In the genomic region with DNA sequence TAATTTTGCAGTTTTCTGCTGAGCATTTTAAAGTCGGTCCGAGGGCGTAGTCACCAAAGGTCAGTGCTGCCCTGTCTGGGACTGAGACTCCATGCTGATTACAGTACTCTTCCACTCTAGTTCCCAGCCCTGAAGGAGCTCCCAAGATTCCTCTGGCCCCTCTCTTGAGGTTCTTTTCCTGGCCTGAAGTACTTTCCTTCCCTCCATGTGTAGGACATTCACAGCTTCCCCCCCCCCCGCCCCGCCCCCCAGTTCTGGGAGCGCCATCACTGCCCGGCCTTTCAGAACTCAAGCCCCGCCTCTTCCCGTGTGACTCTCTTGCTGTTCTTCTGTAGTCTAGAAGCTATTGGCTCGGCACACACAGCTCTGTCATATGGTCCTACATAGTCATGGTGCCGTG, we compare ENCODE assay signal across 16 mouse cellular contexts.
"Had no signal": no experiment of that assay in that cellular context is flagged by ENCODE, and none has a peak within 500 bp of the region (broad histone marks: within the 10 kb centered on the region; RNA-seq: fewer than 3 reads in every experiment).

No protein-coding gene starts in this region.

- H3K4me3 ChIP-seq: kidney, embryonic 15.5 days; limb, embryonic 10.5 days; limb, embryonic 13.5 days; liver, embryonic 13.5 days; midbrain, embryonic 13.5 days had no signal

- H3K27ac ChIP-seq: kidney, embryonic 15.5 days; limb, embryonic 10.5 days; limb, embryonic 13.5 days; liver, embryonic 13.5 days; macrophage; midbrain, embryonic 13.5 days had no signal

- ATAC-seq: midbrain, embryonic 13.5 days had no signal

- H3K9me3 ChIP-seq: kidney, embryonic 15.5 days had no signal

- H3K4me2 ChIP-seq: kidney, embryonic 15.5 days; limb, embryonic 13.5 days; liver, embryonic 13.5 days; lung, embryonic 14.5 days; midbrain, embryonic 13.5 days had no signal

- H3K9ac ChIP-seq: kidney, embryonic 15.5 days; limb, embryonic 13.5 days; liver, embryonic 13.5 days; lung, embryonic 14.5 days; midbrain, embryonic 13.5 days had no signal

- H3K4me1 ChIP-seq: liver, embryonic 13.5 days had no signal

- DNase-seq: kidney, adult 11 months; kidney, adult 8-10 months; kidney, postnatal 10 days; kidney, postnatal 4 days; layer of hippocampus, adult 9-11 months; liver; liver, embryonic 13.5 days; lung, embryonic 14.5 days; lung, postnatal 14 days; thymus, adult 18-20 months; thymus, postnatal 36 days had no signal

- H3K36me3 ChIP-seq: kidney, embryonic 15.5 days; limb, embryonic 10.5 days; limb, embryonic 13.5 days; liver, embryonic 13.5 days; midbrain, embryonic 13.5 days had no signal

- H3K27me3 ChIP-seq: kidney, embryonic 15.5 days; limb, embryonic 13.5 days; liver, embryonic 13.5 days; midbrain, embryonic 13.5 days had no signal
